Mouse (Mus musculus) left cerebral cortex, adult 18-20 months (tissue): ENCODE measurements around the gene Smok3b. TPM values are rescaled to one million over a fixed set of nuclear protein-coding genes. Genes with fewer than 3 reads are reported as not detected.
A peak's percentile ranks its signal among the peaks of the same experiment; 100 is the strongest.
"Not testable (repeated sequence)": the region's sequence is repeated elsewhere in the genome, so short reads cannot be mapped to it uniquely, and the experiment has no call there.

Experiments
- DNase-seq, 2 experiments: peaks; one replicate each; pipeline ENCODE4 v3.0.0; 2021 to 2022; ENCODE audit warnings: low spot score in 2 of 2, mixed read lengths in 1 of 2
- long read RNA-seq, 2 experiments: library from polyadenylated mRNA; stranded (forward); transcript quantifications; one replicate each; pipeline ENCODE4 v2.0.0; 2021
- total RNA-seq, 2 experiments: library from RNA; stranded (reverse); gene quantifications; 2 replicates each; pipeline ENCODE4 v1.2.3; 2021

Smok3b gene
- total RNA-seq: not detected
- long read RNA-seq, experiment 1: 0 reads
- long read RNA-seq, experiment 2: 0 reads

GRCm38 (mm10) chr5:138020961-138021479 is at the start of gene Smok3b, which contains the start of gene Smok3a:
Gene Smok3b, plus strand, starts transcription at chr5:138021429.
Gene Smok3a, plus strand, starts transcription at chr5:138021261.
- DNase-seq: not testable (repeated sequence)

GRCm38 (mm10) chr5:137973161-137973560 is 48.1 kb upstream of the Smok3b start:
- DNase-seq: no peak

DNA sequence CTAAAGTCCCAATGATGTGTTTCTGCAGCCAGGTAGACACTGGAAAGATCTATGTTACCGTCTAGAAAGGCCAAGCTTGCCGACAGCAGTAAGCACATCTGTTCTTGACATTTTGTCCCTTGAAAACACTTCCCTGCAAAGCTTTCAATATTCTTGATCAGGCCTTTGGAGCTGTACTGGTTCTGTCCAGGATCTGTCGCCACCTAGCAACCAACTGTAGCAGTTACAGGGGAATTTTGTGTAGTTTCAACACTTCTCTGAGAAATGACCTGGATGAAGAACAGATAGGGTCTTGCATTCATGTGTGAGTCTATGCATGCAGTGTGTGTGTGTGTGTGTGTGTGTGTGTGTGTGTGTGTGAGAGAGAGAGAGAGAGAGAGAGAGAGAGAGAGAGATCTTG is 47.5 kb upstream of the Smok3b start:
- peak in 1 of 2 experiments; percentile 9 for DNase-seq

DNA sequence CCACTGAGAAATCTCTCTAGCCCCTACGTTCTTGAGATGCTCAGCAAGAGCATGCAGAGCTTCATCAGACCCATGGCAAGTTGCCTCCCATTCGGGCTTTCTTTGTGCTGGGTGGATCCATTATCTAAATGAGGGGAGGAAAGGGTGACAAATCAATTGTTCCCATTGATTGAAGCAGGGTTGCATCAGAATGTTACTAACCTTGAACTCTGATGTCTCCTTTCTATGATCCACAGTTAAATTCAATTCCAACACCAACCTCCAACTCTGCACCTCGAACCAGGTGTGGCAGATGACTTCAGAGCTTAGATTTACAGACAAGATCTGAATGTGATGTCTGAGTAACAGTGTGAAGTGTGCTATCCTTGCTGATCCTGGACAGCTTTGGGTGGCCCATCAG is 46.5 kb upstream of the Smok3b start:
- DNase-seq: no peak

- DNase-seq: no peak
Measured at GRCm38 (mm10) chr5:137975434-137975833, 45.8 kb upstream of the Smok3b start.

- DNase-seq: no peak
Measured at GRCm38 (mm10) chr5:137977291-137977690, 43.9 kb upstream of the Smok3b start.

DNA sequence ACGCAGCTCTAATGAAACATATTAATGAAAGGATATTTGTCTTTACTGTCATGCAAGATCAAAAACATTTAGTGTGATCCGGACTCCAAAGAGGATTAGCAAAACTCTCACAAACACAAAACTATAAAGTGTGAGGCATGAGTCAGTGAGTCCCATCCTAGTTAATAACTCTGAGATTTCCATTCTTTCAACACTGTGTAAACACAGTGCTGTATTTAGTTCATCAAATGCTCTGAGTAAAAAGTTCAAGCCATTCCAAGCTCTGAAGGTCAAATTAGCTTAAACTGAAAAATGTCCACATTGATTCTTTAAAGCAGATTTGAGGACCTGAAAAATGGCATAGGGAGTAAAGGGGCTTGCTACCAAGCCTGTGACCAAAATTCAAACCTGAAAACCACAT is 42.1 kb upstream of the Smok3b start:
- no peak for DNase-seq

- no peak for DNase-seq
Measured at GRCm38 (mm10) chr5:137981300-137981699, 39.9 kb upstream of the Smok3b start, which contains the start of gene Azgp1. Gene Azgp1, plus strand, starts transcription at chr5:137981520.

DNA sequence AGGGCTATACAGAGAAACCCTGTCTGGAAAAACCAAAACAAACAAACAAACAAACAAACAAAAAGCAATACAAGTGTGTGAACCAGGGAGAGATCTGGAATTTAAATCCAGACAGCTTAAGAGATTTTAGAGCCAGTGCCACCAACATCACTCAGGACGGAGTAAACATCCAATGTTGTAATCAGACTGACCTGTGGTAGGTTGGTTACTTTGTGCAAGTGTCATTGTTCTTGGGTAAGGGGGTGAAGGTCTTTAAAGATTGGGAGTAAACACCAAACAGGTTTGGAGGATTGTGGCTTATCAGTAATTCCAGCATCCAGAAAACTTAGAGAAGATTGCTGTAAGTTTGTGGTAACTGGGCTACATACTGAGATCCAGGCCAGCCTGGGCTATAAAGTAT is 34.9 kb upstream of the Smok3b start:
- no peak for DNase-seq

DNA sequence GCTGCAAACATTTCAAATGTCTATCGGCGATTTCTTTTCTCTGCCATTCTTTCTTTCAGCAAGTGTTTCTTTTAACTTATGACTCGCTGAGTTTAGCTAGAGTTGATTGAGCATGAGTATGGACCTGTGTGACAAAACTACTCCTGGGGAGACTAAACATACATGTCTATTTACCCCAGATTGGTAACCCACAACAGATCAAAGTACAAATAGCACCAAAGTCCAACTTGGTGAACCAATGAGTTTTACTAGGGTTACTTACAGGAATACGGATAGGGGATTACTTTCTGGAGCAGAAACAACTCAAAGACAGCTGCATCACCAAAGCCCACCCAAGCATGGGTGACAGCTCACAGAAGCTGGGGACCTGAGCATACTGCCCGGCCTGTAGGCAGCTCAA is 11.8 kb upstream of the Smok3b start:
- no peak for DNase-seq

- no peak for DNase-seq
Measured at GRCm38 (mm10) chr5:138012382-138012781, 8.8 kb upstream of the Smok3b start.

GRCm38 (mm10) chr5:138016530-138016929 is 4.7 kb upstream of the Smok3b start:
- no peak for DNase-seq

- no peak for DNase-seq
Measured at GRCm38 (mm10) chr5:138016997-138017396, 4.2 kb upstream of the Smok3b start.

GRCm38 (mm10) chr5:138019577-138019976 is 1.7 kb upstream of the Smok3b start:
- not testable (repeated sequence) for DNase-seq

GRCm38 (mm10) chr5:138052894-138053293 is 31.7 kb downstream of the Smok3b start, which contains the start of gene Smok3c:
Gene Smok3c, plus strand, starts transcription at chr5:138053194.
- DNase-seq: not testable (repeated sequence)

DNA sequence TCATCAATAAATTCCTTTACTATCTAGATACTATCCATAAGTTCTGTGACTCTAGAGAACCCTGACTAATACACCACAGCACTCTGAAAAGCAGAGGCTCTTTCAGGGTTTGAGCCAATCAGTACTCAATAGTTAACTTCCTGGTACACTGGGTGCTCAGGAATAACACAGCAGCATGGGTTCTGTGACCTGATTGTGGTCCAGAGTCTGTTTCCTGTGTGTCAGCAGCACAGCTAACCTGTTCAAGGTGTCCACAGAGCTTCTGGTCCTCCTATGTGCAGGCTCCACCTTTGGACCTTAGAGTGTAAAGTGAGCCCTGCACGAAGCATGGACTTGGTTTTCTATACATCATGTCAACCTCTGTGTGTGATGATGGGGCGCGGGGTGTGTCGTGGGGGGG is 52.6 kb downstream of the Smok3b start:
- no peak for DNase-seq

DNA sequence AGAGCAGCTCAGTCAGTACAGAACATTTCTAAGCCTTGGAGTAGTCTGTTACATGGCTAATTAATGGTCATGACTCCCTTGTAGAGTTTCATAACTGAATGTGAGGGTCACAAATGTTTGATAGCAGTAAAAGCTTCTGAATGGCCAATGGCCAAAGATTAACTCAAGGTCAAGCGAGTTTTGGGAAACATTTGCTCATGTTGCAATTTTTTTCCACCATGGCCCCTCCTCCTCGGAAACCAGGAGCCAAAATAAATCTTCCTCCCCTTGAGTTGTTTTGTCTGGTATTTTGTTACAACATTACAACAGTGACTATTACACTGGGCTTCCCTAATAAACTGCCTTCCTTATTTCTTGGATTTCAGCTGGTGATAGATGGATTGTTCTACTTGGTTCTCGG is 54.5 kb downstream of the Smok3b start:
- DNase-seq: no peak

DNA sequence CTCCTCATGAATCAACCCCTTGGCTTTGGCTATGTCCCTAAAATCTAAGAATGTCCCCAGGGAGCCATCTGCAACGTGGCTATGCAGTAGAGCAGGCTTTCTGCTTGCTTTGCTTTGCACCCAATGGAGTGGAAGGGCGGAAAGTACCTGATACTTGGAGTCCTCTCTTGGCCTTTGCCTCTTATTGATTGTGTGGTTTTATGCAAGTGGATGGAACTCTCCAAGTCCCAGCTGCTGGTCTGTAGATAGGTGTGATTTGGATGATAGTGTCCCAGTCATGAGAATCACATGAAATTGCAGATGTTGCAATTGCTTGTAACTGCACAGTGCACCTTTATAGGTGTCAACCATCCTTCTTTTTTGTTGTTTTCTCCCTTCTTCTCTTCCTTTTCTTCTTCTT is 54.9 kb downstream of the Smok3b start:
- DNase-seq: no peak

- DNase-seq: no peak
Measured at GRCm38 (mm10) chr5:138080456-138080855, 59.2 kb downstream of the Smok3b start.

DNA sequence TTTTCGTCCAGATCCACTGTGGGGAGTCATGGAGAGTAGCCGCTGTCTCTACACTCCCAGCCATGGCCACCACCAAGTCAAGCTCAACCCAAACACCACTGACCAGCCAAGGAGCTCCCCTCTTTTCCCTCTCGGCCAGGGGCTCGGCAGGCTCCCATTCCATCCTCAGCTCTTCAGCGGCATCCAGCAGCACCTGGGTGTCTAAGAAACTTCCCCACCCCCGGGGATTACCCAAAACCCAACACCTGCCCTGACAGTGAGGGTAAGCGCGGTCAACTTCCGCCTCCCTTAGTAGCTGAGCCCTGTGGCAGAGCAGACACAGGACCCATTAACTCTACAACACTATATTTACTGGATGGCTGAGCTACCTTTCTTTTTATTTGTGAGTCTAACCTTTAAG is 60.2 kb downstream of the Smok3b start:
- no peak for DNase-seq

- DNase-seq: no peak
Measured at GRCm38 (mm10) chr5:138083318-138083900, 62.2 kb downstream of the Smok3b start.

DNA sequence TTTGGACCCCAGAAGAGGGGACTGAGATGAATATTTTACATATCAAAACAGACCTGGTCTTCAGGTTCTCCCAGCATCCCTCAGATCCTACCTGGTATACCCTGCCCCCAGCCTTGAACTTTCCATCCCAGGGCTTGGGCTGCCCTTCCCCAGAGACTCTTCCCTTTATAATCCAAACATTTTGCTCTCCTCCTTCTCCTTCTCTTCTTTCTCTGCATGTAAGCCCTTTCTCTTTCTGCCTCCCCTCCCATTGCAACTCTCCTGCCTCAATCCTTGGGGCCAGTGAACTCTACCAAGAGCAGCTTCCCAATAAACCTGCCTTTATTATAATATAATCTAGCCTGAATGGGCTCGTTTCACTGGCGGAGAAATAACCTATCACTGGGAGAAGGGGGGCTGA is 62.7 kb downstream of the Smok3b start:
- no peak for DNase-seq

DNA sequence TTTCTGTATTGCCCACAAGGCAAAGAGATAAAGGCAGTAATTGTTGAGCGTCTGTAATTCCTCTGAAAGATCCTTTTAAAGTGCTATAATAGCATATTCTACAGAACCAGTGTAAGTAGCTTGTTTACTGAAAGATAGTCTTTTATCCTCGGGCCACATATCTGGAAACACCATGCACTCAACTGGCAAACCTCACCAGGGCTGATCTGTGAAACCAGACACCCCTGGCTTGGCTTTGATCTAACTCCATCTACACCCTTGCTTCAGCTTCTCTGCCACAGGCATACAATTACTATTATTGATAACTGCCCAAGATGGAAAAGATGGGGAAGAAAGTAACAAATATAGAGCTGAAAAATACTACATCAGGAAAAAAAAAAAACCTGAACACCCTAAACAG is 63.3 kb downstream of the Smok3b start:
- no peak for DNase-seq
